Mouse (Mus musculus): ENCODE data around the gene 1700034J05Rik.

The 1700034J05Rik gene

DNA sequence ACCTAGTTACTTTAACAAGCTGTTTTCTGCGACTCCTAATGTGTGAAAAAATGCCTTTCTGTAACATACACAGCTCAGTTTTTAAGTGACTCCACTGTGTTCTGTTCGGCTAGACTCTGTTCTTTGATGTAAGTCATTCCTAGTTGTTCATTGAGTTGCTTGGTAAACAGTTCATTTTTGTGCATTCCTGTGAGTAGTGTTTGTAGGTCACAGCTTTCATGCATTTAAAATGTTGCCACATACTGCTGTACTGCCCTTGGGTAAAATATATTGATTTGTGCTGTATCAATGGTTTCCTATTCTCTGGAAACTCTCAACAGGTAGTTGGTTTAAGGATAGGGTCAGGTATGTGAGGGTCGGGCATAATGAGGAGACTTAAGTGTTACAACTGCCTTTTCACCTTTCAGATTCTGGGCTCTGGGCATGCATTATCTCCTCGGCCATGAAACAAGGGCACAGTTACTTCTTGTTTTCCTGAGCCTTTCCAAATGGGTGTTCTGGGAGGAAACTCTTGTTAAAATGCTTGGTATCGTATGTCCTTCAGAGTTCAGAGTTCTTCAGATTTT is 27.7 kb downstream of the 1700034J05Rik start:
- no peak for DNase-seq (ENCODE audit: extremely low spot score)

DNA sequence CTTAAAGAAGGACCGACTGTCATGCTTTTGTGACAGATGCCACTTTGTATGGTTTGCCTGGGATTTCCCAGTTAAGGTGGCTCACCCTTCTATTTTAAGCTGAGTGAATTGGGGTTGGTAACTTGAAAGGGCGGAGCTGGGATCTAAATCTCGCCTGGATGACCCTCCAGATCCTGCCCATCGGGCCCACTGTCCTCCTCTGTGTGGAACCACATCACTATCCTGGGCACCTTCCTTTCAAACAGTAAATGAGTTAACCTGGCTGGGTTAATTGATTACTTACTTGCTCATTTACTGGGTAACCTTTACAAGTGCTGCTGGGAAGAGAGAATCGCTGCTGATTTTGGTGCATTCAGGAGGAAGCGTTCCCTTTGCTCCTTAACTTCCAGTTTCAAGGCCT is 35.9 kb downstream of the 1700034J05Rik start:
- no peak for DNase-seq (ENCODE audit: extremely low spot score)

DNA sequence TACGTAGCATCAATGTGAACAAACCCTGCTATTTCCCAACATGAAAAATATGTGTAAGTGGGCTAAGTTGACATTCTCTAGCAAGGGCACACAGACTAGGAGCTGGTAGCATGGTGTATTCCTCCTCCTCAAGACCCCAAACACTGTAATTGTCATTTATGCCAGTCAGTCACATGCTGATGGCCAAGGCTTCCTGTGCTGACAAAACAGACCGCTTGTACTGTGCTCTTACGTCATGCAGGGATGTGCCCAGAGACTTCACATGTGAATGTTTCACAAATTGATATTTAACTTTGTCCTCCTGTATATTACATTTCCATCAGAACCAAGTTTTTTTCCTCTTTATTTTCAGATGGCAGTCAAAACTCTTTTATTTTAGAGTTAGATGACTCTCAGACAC is 36.8 kb downstream of the 1700034J05Rik start:
- DNase-seq (ENCODE audit: extremely low spot score), result no peak

DNA sequence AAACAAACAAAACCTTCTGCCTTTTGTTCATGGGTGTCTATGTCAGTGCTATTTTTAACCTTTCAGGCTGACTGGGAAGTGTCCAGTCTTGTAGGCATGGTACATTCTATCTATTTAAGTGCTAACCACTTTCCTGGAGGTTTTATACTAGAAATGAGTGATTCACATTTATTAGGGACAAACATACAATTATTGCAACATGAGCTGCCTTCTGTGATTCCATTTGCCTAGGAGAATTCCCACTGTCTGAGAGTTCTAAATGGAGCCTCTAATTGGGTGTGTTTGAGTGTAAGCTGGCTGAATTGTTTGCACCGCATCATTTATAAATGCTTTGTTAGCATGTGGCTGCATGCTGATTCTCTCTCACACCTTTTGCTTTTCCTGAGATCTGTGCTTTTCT is 38.4 kb downstream of the 1700034J05Rik start:
- DNase-seq (ENCODE audit: extremely low spot score), result no peak

DNA sequence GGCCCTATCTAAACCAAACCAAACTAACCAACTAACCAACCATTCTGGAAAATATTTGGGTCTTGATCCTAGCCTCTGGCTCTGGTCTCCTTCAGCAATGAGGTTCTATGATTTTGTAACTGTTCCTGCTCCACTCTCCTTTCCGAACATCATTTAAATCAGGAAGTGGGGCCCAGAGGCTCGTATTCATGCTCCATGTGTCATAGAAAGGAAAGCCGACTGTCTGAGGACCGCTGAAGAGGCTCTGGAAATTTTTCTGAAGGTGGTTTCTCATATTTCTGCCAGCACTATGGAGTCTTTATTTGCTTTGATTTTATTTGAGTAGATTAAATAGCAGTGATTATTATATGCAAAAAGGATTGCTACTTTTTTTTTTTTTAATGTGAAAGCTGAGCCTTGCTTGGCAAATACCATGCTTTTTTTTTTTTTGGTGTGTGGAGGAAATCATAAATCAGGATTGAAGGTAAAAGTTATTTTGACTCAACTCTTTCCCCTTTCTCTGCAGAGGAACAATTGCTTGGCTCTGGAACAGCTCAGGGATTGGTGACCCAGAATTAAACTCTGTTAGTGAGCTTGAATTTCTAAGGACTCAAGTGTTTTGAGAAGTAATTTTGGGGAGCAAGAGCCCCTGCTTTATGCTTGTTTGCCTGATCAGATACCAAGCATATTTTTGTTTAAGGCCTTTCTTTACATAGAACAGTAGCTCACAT is 40.6 kb downstream of the 1700034J05Rik start:
- no peak for DNase-seq (ENCODE audit: extremely low spot score)

DNA sequence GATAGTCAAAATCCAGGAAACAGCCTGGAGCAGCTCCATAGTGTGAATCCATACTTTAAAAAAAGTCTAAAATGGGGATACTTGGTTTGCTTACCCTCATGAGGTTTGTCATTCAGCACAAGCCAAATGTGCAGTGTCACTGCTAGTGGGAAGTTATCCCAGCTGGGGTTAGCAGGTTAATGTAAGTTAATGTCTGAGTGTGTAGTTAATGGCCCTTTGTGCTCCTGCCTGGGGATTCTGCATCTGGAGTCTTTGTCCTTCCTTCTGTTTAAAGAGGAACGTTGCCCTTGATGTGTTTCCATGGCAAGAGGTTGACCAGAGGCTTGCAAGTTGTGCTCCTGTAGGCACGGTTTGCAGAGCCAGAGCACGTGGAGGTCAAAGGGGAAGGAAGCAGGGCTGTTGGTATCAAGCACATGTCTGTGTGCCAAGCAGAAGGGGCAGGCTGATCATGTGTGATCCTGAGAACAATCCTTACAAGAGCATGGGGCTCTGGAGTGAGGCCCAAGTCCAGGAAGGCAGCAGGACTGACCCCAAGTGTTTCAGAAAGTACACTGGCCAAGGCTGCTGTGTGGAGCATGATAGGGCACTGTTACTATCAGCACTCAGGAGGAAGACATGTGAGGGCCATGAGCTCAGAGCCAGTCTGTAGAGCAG is 41.3 kb downstream of the 1700034J05Rik start:
- no peak for DNase-seq (ENCODE audit: extremely low spot score)

DNA sequence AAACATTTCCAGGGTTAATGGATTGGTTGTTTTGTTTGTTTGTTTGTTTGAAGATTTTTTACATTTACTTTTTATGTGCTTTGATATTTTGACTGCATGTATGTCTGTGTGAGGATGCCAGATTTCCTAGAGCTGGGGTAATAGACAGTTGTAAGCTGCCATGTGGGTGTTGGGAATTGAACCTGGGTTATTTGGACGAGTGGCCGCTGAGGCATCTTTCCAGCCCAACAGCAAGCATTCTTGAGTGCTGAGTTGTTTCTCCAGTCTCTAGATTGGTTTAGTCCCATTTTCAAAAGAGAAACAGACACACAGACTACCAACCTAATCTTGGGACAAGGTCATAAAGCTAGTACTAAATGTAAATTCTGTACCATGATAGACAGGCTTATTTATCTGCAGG is 43.4 kb downstream of the 1700034J05Rik start:
- no peak for DNase-seq (ENCODE audit: extremely low spot score)

DNA sequence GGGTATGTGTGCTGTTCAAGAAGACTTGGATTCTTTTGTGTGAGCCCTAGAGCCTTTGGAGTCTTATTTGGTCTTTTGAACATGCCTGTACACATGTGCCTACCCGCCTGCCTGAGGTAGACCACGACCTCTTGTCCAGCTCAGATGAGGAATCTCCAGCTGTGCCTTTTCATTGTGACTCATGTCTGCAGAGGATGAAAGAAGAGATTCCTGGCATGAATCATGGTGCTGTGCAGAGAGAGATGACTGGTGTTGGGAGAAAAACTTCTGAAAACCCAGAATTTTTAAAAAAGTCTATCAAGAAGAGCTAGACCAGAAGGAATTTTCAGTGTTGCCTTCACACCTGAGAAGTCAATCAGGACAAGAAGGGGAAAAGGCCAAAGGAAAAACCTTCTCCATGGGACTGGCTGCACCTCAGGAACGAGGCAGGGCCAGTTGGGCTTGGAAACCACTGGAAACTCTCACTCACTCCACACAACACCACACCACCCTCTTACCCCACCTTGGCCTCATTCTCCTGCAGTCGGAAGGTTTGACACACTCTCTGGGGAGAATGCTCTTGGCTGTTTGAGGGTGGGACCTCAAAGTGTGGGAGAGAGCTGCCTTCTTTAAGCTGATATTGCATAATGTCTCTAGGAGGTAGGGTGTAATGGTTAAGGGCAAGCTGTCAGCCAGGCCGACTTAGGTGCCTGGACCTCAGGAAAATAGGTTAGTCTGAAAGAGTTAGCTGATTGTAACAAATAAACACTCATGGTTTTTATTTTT is 44.3 kb downstream of the 1700034J05Rik start:
- DNase-seq (ENCODE audit: extremely low spot score), result no peak

DNA sequence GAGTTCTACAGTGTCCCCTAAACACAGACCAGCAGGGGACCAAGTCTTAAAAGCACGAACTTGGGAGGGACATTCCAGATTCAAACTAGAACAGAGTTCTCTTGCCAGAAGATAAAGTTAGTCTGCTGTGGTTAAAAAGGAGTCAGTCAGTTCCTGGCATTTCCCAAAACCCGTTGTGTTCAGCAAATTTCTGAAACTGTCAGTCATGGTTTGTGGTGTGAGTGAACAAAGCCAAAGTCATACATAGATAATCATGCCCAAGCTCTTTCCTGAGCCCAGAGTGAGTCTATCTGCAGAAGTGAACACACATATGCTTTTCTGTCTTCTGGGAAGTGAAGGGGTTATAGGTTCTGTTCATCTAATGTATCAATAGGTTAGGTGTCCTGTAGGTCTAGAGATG is 45.4 kb downstream of the 1700034J05Rik start:
- DNase-seq (ENCODE audit: extremely low spot score), result no peak

DNA sequence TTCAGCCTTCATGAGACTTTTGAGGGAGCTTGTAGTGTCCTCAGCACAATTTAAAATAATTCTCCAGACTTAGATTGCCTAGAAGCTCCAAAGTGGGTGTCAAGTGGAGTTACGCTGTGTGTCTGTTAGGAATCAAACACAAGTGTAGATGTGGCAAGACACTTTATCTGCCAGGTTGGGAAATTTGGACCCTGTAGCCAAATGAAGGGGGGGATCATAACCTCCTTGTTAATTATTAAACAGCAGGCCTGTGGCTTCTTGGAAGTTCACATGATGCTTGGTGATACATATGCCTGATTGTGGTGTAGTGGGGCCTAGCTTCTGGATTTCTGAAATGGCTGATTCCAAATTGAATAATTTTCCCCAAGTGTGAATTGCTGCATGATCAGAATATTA is 46.4 kb downstream of the 1700034J05Rik start:
- DNase-seq (ENCODE audit: extremely low spot score), result no peak

DNA sequence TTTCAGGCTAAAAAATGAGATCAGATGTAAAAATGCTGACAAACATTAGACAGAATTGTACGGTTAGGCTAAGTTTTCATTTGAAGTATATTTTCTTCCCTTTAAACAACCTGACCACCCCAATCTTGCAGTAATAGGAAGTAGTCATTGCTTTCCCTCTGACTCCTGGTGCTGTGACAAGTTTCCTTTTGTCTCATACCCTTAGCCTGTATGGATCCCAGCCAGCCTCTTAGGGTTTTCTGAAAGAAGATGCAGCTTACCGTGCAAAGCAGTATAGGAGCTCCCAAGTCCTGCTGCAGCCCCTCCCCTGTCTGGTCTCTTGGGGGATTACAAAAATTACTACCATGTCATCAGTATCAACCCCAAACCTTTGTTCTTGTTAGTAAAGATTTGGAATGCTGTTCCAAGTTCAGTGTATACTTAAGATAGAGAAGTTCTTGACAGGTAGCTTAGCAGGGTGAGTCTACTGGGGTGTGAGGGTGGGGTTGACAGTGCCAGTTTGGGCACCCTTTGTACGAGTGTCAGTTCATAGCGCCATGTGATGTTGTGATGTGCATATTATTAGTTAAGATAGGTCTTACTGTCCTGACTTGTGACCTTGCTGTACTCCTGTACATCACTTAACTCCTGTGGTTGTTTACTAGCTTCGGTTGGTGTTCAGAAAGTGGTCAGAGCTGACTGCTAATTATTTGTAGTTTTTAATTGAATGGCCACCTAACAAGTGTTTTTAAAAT is 47.0 kb downstream of the 1700034J05Rik start:
- no peak for DNase-seq (ENCODE audit: extremely low spot score)

DNA sequence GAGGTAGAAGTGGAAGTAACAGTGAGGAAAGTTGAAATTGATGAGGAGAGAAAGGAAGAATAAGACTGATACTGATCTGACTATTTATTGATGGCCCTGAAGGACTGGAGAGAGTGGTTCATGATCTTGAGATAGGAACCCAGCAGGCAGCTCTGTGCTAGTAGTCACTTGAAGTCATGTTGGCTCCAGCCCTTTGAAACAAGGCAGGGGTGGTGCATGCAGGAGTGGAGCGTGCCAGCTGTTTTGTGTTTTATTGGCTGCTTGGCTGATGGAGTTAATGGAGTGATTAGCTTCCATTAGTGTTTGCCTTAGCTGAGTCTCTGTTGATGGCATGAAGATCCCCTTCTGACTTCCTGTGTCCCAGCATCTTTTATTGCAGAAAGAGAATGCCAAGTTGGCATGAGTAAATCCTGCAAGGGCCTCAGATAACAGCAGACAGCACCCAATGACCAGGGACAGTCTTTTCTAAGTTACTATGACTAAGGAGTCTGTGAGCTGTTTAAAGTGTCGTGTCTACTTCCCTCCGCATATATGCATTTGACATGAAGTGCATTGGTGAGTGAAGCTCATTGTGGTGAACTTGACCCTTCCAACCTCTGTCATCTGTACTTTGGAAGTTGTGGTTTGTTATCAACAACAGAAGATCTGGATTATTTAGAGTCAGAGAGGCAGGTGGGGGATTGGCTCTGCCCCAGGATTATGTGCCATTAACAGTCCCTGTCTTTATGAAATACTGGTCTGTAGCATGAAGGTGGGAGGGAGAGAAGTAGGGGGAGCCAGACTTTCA is 48.0 kb downstream of the 1700034J05Rik start:
- no peak for DNase-seq (ENCODE audit: extremely low spot score)

DNA sequence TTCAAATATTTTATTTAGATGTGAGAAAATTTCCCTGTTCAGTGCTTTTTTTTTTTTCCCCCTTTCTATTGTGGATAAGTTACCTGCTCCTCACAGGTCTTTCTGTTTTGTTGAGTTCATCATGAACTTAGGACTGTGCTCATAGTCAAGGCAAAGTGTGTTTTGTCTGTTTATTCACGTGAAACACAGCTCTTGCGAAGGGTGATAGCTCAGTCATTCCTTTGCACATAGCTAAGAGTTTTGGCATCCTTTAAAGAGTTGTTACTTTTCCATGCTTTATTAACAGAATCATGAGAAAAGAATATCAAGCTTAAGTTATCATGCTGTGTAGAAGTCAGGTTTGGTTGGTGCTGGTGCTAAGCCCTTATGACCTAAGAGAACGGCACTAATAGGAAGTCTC is 49.5 kb downstream of the 1700034J05Rik start:
- no peak for DNase-seq (ENCODE audit: extremely low spot score)

DNA sequence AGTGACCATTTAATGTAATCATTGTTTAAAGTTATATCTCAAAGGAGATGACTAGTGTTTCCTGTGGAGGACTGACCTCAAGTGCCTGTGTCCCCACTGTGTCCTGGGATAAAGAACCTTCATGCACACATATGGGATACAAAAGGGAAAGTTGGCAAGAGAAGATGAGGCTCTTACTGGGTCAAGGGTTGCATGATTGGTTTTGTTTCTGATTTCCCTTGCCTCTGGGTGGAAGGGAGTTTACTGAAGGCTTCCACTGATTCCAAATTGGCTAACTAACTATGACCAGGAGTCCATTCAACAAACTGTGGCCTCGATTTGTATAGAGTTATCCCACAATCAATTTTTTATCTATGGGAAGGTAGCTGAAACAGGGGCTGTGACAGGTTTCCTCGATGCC is 50.6 kb downstream of the 1700034J05Rik start:
- no peak for DNase-seq (ENCODE audit: extremely low spot score)

DNA sequence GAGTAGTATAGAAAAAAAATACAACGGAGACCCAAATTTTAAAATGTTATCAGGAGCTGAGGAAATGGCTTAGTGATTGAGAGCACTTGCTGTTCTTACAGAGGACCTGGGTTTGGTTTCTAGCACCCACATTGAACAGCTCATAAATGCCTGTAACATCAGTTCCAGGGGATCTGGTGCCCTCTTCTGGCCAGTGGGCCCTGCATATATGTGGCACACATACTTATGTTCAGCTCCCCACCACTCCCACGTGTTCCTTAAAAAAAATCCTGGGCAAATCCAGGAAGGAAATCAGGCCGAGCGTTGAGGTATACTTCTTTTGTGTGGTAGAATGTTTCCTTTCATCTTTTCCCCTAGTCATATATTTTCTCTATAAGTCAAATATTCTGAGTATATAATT is 52.3 kb downstream of the 1700034J05Rik start:
- DNase-seq (ENCODE audit: extremely low spot score), result no peak
